Mouse (Mus musculus): Measurements from ENCODE around the gene Klhdc7a.

GRCm38 (mm10) chr4:139964406-139964805 is 3.4 kb downstream of the Klhdc7a start:
- TF ChIP-seq CTCF (IDR thresholded peaks at IDR 0.05; ENCODE audit: low read depth, low read length), result no peak
- TF ChIP-seq GATA1 (IDR thresholded peaks at IDR 0.05; ENCODE audit: borderline replicate concordance, low read length), result no peak

Data from G1E (cell line).